Mouse (Mus musculus) embryonic facial prominence, embryonic 11.5 days (tissue): Measurements from ENCODE around the gene Nceh1. TPM values are rescaled to one million over a fixed set of nuclear protein-coding genes. Genes with fewer than 3 reads are reported as not detected.
A peak's percentile ranks its signal among the peaks of the same experiment; 100 is the strongest.

ENCODE experiments used
- ATAC-seq: fragments of 200-750 bp; cut with Nextera tagmentation; replicated peaks from 2 replicates; pipeline ENCODE4 v1.8.0; 2017; ENCODE audit warnings: low read depth; ENCODE audit not compliant: insufficient number of reproducible peaks, low FRiP score, low TSS enrichment
- DNase-seq: peaks from one replicate; pipeline ENCODE4 v3.0.0-alpha.2; 2015; ENCODE audit warnings: low spot score
- H3K27ac ChIP-seq: fragments of 300-500 bp; sonication (generic); replicated peaks from 2 replicates; pipeline ENCODE4 v1.5.1; 2014; ENCODE audit warnings: mild to moderate bottlenecking, low read depth, low read length, control low read depth
- H3K27me3 ChIP-seq: fragments of 300-500 bp; sonication (generic); 2 replicates; pipeline ENCODE4 v1.6.1; 2014; ENCODE audit warnings: mild to moderate bottlenecking, low read length, moderate library complexity, mixed read lengths; ENCODE audit not compliant: control insufficient read depth, insufficient read depth
- H3K36me3 ChIP-seq: fragments of 300-500 bp; sonication (generic); replicated peaks from 2 replicates; pipeline ENCODE4 v1.6.1; 2014; ENCODE audit warnings: low read depth, mild to moderate bottlenecking, low read length, moderate library complexity, mixed read lengths; ENCODE audit not compliant: control insufficient read depth, insufficient read depth
- H3K4me1 ChIP-seq: fragments of 300-500 bp; sonication (generic); 2 replicates; pipeline ENCODE4 v1.6.1; 2014; ENCODE audit warnings: low read length, mixed read lengths; ENCODE audit not compliant: control insufficient read depth, insufficient read depth
- H3K4me2 ChIP-seq: fragments of 300-500 bp; sonication (generic); 2 replicates; pipeline ENCODE4 v1.6.1; 2014; ENCODE audit warnings: low read depth, mild to moderate bottlenecking, control low read depth, low read length, moderate library complexity
- H3K4me3 ChIP-seq: fragments of 300-500 bp; sonication (generic); 2 replicates; pipeline ENCODE4 v1.5.1; 2014; ENCODE audit warnings: low read depth, low read length, control low read depth
- H3K9ac ChIP-seq: fragments of 300-500 bp; sonication (generic); replicated peaks from 2 replicates; pipeline ENCODE4 v1.6.1; 2014; ENCODE audit warnings: mild to moderate bottlenecking, control low read depth, low read length
- H3K9me3 ChIP-seq: fragments of 300-500 bp; sonication (generic); replicated peaks from 2 replicates; pipeline ENCODE4 v1.6.1; 2016; ENCODE audit warnings: mild to moderate bottlenecking, low read length, inconsistent platforms, mixed read lengths; ENCODE audit not compliant: control insufficient read depth
- WGBS: fragments of 180-500 bp; shearing (Covaris S2); extraction: QIAGEN DNeasy Blood & Tissue Kit; methylation state at CpG from one replicate; pipeline ENCODE4 v1.1.7; 2014; 5-methylcytosine and 5-hydroxymethylcytosine counted together
- polyA plus RNA-seq: library from polyadenylated mRNA; unstranded; fragments of >200 nt; fragmentation: Nextera tagmentation; extraction: Ambion mirVana; gene quantifications from 2 replicates; pipeline ENCODE4 v1.2.1, GENCODE M21; 2014

The Nceh1 gene
- polyA plus RNA-seq, 1 experiment from 2014 or later = 2.2 TPM

DNA sequence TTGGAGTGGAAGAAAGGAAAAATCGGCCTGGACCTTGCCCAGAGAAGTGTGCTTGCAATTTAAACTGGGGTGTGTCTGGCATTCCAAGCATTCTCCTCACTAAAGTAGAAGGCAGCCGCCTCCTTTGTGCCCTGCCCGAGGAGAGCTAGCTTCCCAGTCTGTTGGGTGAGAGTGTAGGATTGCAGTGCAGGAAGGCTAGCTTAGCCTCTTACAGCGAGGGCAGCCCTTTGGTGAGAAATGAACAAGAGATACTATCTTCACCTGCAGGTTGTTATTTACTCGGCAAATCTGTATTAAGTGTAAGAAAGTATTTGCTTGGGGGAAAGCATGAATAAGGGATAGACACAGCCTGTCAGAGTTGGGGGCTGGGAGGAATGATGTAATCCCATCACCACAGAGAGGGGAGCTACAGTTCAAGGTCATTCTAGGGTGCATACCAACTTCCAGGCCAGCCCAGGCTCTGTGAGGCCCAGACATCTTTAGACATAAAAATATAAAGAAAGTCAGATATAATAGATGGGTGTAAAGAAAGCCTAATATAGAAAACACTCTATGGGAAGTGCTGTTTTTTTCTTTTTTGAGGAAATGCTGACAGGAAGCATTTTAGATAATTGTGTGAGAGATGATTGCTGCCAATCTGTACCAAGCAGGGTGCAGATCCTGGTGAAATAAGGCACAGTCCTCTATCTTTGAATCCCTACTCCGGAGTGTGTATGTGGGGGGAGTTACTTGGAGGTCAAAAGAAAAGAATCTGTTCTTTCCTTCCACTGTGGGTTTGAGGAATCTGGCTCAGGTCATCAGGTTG is 27.5 kb upstream of the Nceh1 start:
- H3K27me3 ChIP-seq = no peaks in the 10 kb centered on the region
- WGBS = 22% methylated on average over 6 of the region's 6 CpGs
- 0 out of 2 replicates have a peak overlapping the region, but pooled peaks have one; percentile 11 for H3K27ac ChIP-seq
- no peaks in the 10 kb centered on the region for H3K4me1 ChIP-seq
- no peaks in the 10 kb centered on the region for H3K36me3 ChIP-seq
- DNase-seq = peak; percentile 73
- no peaks in the 10 kb centered on the region for H3K9me3 ChIP-seq
- H3K9ac ChIP-seq = no peak overlapping the region; the same call in 1 of the 2 replicates
- no peak overlapping the region for H3K4me3 ChIP-seq
- ATAC-seq = no peak
- H3K4me2 ChIP-seq = no peak overlapping the region

DNA sequence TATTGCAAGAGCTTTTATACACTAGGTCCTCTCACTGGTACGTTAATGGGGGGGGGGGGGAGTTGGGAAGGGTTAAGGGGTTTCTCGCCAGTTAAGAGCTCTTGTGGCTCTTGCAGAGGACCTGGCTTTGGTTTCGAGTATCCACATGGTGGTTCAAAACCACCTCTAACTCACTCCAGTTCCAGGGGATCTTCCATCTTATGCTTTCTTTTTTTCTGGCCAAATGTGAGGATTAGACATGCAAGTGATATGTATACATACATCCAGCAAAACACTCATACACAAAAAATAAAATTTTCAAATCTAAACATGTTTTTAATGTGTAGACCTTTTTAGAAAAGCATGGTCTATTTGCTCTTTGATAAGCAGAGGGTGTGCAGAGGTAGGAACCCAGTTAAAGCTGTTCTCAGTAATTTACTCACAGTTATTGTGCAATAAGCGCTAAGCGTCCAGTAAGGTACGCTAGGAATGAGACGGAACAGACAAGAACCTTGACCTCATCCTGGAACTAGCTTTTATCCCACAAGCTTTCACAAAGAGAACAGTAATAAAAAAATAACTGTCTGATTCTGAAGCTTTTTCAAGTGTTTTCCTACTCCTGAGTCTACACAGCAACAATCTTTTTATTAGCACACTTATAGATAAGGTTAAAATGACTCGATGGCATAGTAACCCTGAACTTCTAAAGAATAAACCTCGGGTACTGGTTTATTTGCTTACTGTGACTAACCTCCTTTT is 26.7 kb upstream of the Nceh1 start:
- DNase-seq = no peak
- Histone ChIP-seq H3K27me3 (no peaks in the 10 kb centered on the region), H3K9me3 (no peaks in the 10 kb centered on the region), H3K36me3 (no peaks in the 10 kb centered on the region), H3K4me1 (no peaks in the 10 kb centered on the region), H3K27ac (no peak overlapping the region), H3K4me3 (no peak overlapping the region), H3K9ac (no peak overlapping the region), H3K4me2 (no peak overlapping the region)
- no peak for ATAC-seq
- WGBS = 74% methylated on average over 9 of the region's 9 CpGs

DNA sequence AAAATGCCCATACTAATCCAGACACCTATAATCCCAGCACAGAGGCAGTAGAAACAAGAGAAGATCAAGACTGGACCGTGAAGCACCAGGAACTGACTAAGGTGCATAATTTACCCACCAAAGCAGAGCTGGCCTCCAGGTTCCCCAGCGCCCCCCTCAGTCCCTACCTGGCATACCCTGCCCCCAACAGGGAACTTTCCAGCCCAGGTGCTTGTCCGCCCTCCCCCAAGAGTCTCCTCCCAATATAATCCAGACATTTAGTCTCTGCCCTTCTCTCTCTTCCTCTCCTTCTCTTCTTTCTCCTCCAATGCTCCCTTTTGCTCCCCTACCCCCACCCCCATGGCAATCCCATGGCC is 26.2 kb upstream of the Nceh1 start:
- DNase-seq (no peak), ATAC-seq (no peak)
- WGBS = 60% methylated on average over 3 of the region's 3 CpGs
- no peak overlapping the region for H3K4me2 ChIP-seq
- no peaks in the 10 kb centered on the region for H3K27me3 ChIP-seq
- no peaks in the 10 kb centered on the region for H3K9me3 ChIP-seq
- H3K36me3 ChIP-seq = no peaks in the 10 kb centered on the region
- H3K4me1 ChIP-seq = no peaks in the 10 kb centered on the region
- H3K4me3 ChIP-seq = no peak overlapping the region
- H3K9ac ChIP-seq = no peak overlapping the region
- H3K27ac ChIP-seq = no peak overlapping the region

DNA sequence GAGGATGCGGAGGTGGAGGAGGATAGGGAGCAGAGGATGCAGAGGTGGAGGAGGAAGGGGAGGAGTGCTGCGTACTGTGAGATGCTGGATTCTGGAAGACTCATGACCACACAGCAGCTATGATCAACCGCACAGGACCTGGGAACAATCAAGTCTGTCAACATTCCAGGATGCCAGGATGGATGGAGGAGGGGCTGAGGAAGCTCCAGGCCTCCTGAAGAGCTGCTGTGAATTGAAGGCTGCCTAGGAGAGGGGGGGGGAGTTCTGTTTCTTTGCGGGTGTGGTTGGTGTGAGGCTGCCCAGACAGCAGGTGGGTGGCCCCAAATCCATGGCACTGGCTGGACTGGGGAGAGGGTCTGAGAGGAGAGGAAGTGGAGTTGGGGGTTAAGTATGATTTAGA is 23.9 kb upstream of the Nceh1 start:
- no peak overlapping the region for H3K9ac ChIP-seq
- DNase-seq (peak; percentile 60), ATAC-seq (no peak)
- no peak overlapping the region for H3K27ac ChIP-seq
- H3K9me3 ChIP-seq = no peaks in the 10 kb centered on the region
- H3K27me3 ChIP-seq = no peaks in the 10 kb centered on the region
- no peaks in the 10 kb centered on the region for H3K36me3 ChIP-seq
- H3K4me3 ChIP-seq = no peak overlapping the region
- H3K4me2 ChIP-seq = no peak overlapping the region
- WGBS = 39% methylated on average over 4 of the region's 4 CpGs
- H3K4me1 ChIP-seq = no peaks in the 10 kb centered on the region

DNA sequence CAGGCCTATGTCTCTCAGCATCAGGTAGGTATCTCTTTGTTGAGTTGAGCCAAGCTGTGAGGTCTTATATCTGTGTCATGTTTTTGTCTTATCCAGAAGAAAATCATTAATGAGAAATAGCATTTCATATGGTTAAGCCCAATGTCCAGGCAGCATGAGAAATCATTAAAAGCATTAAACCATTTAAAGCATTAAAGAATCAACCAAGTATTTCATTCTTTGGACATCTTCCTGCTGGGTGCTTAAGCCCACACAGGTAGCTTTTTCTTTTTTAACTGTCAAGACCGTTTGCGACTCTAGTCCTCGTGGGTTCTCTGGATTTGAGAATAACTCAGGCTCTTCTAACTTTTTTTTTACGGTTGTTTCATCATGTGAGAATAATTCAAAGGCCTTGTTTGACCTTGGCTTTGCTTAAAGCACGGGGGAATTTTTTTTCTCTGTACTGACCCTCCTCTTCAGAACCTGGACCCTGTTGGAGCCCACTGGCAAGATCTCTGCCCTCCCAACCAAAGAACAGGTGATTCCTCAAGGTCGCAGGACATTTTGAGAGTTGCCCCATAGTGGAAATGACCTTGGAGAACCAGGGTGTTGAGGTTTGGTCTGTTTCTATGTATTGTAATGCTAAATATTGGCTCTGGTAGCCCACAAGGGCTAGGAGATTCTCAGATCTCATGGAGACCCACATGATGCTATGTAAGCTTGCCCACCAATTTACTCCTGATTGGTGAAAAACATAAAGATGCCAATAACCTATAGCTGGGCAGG is 20.9 kb upstream of the Nceh1 start:
- no peak overlapping the region for H3K4me2 ChIP-seq
- H3K4me1 ChIP-seq = no peaks in the 10 kb centered on the region
- 84% methylated on average over 6 of the region's 6 CpGs for WGBS
- no peak for DNase-seq
- no peaks in the 10 kb centered on the region for H3K27me3 ChIP-seq
- no peaks in the 10 kb centered on the region for H3K36me3 ChIP-seq
- no peak overlapping the region for H3K27ac ChIP-seq
- no peaks in the 10 kb centered on the region for H3K9me3 ChIP-seq
- ATAC-seq = no peak
- H3K4me3 ChIP-seq = no peak overlapping the region
- no peak overlapping the region for H3K9ac ChIP-seq

DNA sequence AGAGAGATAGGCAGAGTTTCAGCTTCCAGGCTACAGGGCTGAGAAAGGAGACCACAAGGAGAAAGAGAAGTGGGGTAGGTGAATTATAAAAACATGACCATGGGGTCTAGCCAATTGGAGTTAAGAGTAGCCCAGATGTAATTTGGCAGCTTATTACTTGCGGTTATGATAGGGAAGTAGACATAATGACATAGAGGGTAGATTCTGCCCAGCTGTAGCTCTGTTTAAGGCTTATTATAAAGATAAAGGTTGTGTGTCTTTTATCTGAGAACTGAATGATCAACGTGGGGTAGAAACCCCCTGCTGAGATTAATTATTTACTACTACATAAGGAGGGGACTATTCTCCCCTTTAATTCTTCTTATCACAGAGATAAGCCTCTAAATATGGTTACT is 20.4 kb upstream of the Nceh1 start:
- no peak overlapping the region for H3K4me2 ChIP-seq
- no peaks in the 10 kb centered on the region for H3K4me1 ChIP-seq
- H3K27me3 ChIP-seq = no peaks in the 10 kb centered on the region
- no peak overlapping the region for H3K4me3 ChIP-seq
- no peak overlapping the region for H3K9ac ChIP-seq
- H3K36me3 ChIP-seq = no peaks in the 10 kb centered on the region
- H3K9me3 ChIP-seq = no peaks in the 10 kb centered on the region
- 79% methylated on average over 2 of the region's 2 CpGs for WGBS
- H3K27ac ChIP-seq = no peak overlapping the region
- ATAC-seq = no peak
- DNase-seq = no peak

DNA sequence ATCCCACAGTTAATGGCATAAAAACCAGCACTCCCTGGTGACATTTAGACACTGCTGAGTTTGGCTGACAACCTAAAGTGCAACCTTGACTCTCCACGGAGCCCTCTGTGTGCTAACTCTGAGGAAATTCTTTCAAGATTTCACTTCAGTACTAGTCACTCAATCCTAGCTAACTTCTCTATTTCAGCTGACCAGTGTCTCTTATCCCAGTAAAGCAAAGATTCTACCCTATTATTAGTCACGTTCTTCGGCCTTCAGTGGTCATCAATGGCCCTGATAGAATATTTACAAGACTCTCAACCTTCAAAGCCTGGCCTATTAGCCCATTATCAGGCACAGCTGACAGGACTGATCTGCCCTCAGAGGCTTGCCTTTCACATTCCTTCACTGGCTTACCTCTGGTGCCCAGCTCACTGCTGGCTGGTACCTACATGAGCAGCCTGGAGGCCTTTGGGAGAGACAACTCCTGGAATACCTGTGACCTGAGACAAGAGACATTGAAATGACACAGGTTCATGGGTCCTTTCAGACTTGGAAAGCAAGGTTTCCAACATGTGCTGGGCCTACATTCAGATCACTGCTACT is 17.2 kb upstream of the Nceh1 start:
- no peak for DNase-seq
- Histone ChIP-seq H3K4me1 (no peaks in the 10 kb centered on the region), H3K9ac (no peak overlapping the region), H3K9me3 (no peaks in the 10 kb centered on the region), H3K36me3 (no peaks in the 10 kb centered on the region), H3K27me3 (no peaks in the 10 kb centered on the region), H3K4me3 (no peak overlapping the region), H3K4me2 (no peak overlapping the region), H3K27ac (no peak overlapping the region)
- 77% methylated on average over 3 of the region's 3 CpGs for WGBS
- ATAC-seq = no peak
